Mouse (Mus musculus) megakaryocyte, embryonic 14.5 days (primary cell): ENCODE results near the gene Gse1. TPM values are rescaled to one million over a fixed set of nuclear protein-coding genes. Genes with fewer than 3 reads are reported as not detected.
A peak's percentile ranks its signal among the peaks of the same experiment; 100 is the strongest.

Source experiments
- H3K27me3 ChIP-seq: replicated peaks from 2 replicates; pipeline ENCODE3; 2012; ENCODE audit warnings: inconsistent platforms
- H3K36me3 ChIP-seq: replicated peaks from 2 replicates; pipeline ENCODE3; 2012; ENCODE audit warnings: low read length, inconsistent platforms, mixed read lengths
- H3K4me1 ChIP-seq: 2 replicates; pipeline ENCODE4 v1.6.1; 2012; ENCODE audit warnings: inconsistent platforms
- H3K4me3 ChIP-seq: replicated peaks from 2 replicates; pipeline ENCODE3; 2012; ENCODE audit warnings: moderate library complexity, mild to moderate bottlenecking, inconsistent platforms
- H3K9me3 ChIP-seq: 2 replicates; pipeline ENCODE4 v1.6.1; 2012; ENCODE audit warnings: inconsistent platforms
- FLI1 ChIP-seq: IDR thresholded peaks from 2 replicates; pipeline ENCODE4 v1.6.1; 2012; ENCODE audit warnings: low read length, inconsistent platforms, mixed read lengths
- GATA1 ChIP-seq: IDR thresholded peaks from 3 replicates; pipeline ENCODE4 v1.6.1; 2012; ENCODE audit warnings: mixed read lengths, low read length, inconsistent platforms, borderline replicate concordance
- polyA plus RNA-seq: library from polyadenylated mRNA; stranded (reverse); fragments of >175 nt; gene quantifications from 2 replicates; pipeline ENCODE4 v1.2.3, GENCODE M21; 2012; ENCODE audit warnings: low replicate concordance; ENCODE audit not compliant: insufficient read depth

Gse1 gene
- polyA plus RNA-seq, 1 experiment, result 163 TPM

- Histone ChIP-seq H3K9me3 (peaks cover 5% of the 10 kb centered on the region; the same call in 1 of the 2 replicates), H3K36me3 (no peaks in the 10 kb centered on the region), H3K4me3 (no peak overlapping the region), H3K27me3 (peaks cover 2% of the 10 kb centered on the region), H3K4me1 (peaks cover 40% of the 10 kb centered on the region)
- no peak for TF ChIP-seq GATA1
- TF ChIP-seq FLI1, result no peak
Observed at GRCm38 (mm10) chr8:120594571-120594970, 366.3 kb downstream of the Gse1 start.

DNA sequence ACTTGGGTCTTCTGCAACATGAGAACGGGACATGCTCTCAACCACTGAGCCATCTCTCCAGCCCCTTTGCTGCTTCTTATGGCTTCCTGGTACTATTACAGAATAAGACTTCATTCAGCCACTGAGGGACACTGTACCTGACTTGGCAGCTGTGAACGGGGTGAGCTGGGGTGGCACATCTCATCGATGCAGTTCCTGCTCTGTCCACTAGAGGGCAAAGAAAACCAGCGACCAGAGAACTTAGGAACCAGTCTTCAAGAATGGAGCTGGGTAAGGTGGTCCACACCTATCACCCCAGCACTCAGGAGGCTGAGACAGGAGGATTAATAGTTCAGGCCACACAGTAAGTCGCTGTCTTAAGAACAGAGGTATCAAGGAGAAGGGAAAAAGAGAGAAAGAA lies 367.7 kb downstream of the Gse1 start:
- H3K27me3 ChIP-seq, result peaks cover 2% of the 10 kb centered on the region
- H3K36me3 ChIP-seq, result no peaks in the 10 kb centered on the region
- TF ChIP-seq FLI1 (no peak), GATA1 (no peak)
- H3K9me3 ChIP-seq, result peaks cover 5% of the 10 kb centered on the region; the same call in 1 of the 2 replicates
- H3K4me1 ChIP-seq, result peaks cover 33% of the 10 kb centered on the region
- H3K4me3 ChIP-seq, result no peak overlapping the region

DNA sequence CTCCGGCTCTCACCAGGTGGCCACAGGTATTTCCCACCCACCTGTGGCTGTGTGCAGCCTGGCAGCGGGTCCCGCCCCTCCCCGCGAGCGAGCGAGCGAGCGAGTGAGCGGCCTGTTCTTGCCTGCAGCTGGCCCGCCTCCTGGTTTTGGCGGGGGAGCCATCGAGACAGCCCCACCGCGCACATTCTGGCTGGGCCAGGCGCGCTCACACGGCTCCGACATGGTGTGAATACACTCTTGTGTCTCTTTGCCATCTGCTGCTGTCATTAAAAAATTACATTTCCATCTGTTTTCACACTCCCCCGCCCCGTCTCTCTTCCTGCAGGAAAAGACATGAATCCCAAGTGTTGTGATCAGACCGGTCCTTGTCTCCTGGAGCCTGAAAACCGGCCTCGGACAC lies 370.3 kb downstream of the Gse1 start:
- Histone ChIP-seq H3K27me3 (peaks cover 11% of the 10 kb centered on the region), H3K4me3 (no peak overlapping the region), H3K36me3 (no peaks in the 10 kb centered on the region), H3K4me1 (peaks cover 20% of the 10 kb centered on the region), H3K9me3 (peaks cover 14% of the 10 kb centered on the region)
- TF ChIP-seq FLI1 (no peak), GATA1 (no peak)

DNA sequence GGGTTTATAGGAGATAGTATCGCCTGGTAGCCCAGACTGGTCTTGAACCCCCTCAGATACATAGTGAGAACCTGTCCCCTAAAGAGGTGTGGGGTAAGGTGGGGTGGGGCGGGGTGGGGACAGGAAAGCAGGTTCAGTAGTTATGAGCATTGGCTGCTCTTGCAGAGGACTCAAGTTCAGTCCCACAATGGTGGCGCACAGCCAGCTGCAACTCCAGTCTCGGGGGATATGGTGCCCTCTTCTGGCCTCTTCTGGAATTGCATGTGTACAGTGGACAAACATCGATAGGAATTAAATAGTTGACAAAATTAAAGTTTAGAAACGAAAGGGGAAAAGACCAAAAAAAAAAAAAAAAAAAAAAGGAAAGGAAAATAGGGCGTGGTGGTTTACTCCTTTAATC lies 371.2 kb downstream of the Gse1 start:
- Histone ChIP-seq H3K9me3 (peaks cover 11% of the 10 kb centered on the region), H3K4me1 (peaks cover 23% of the 10 kb centered on the region), H3K4me3 (no peak overlapping the region), H3K36me3 (no peaks in the 10 kb centered on the region), H3K27me3 (peaks cover 11% of the 10 kb centered on the region)
- TF ChIP-seq GATA1 (no peak), FLI1 (no peak)

DNA sequence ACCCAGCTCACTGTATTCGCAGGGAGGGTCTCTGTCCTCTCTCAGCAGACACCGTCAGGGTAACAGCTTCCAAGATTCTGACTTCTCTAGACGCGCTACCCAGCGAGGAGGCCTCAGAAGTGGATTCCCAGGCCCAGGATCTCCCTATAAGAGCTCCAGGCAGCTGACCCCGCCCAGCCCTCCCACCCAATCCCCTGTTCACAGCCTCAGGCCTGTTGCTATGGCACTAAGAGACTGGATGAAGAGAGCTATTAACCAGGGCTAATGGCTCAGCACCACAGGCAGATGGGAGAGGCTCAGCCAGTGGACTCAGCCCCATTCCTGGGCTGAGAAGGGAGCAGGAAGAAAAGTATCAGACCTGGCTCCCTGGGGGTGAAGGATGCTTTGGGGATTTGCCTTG lies 374.4 kb downstream of the Gse1 start:
- no peak for TF ChIP-seq FLI1
- no peak for TF ChIP-seq GATA1
- no peaks in the 10 kb centered on the region for H3K36me3 ChIP-seq
- H3K27me3 ChIP-seq, result peaks cover 19% of the 10 kb centered on the region
- H3K9me3 ChIP-seq, result peaks cover 9% of the 10 kb centered on the region
- H3K4me3 ChIP-seq, result no peak overlapping the region
- peaks cover 25% of the 10 kb centered on the region for H3K4me1 ChIP-seq

DNA sequence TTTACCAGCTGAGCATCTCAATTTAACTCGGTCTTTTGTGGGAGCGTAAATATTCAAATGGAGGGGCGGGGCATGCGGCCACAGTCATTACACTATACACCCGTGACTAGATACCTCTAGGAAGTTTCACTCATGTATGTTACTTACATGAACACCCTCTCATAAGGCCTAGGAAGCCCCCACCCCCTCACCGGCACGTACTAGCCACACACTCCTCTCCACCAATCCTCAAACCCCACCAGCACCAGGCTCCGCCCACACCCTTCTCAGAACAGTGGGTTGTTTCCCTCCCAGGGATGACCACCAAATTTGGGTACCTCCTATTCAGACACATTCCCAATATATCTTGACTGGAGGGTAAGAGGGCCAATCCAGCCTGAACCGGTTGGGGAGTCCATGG lies 379.2 kb downstream of the Gse1 start:
- H3K4me1 ChIP-seq, result peaks cover 34% of the 10 kb centered on the region
- TF ChIP-seq FLI1 (no peak), GATA1 (no peak)
- H3K27me3 ChIP-seq, result peaks cover 44% of the 10 kb centered on the region
- H3K36me3 ChIP-seq, result no peaks in the 10 kb centered on the region
- peak overlapping the region; percentile 83 for H3K4me3 ChIP-seq
- H3K9me3 ChIP-seq, result peaks cover 7% of the 10 kb centered on the region

GRCm38 (mm10) chr8:120607885-120608284 lies 379.6 kb downstream of the Gse1 start:
- no peaks in the 10 kb centered on the region for H3K36me3 ChIP-seq
- peaks cover 7% of the 10 kb centered on the region for H3K9me3 ChIP-seq
- H3K4me3 ChIP-seq, result peak overlapping the region; percentile 83
- TF ChIP-seq GATA1 (no peak), FLI1 (no peak)
- H3K4me1 ChIP-seq, result peaks cover 34% of the 10 kb centered on the region
- H3K27me3 ChIP-seq, result peaks cover 45% of the 10 kb centered on the region

DNA sequence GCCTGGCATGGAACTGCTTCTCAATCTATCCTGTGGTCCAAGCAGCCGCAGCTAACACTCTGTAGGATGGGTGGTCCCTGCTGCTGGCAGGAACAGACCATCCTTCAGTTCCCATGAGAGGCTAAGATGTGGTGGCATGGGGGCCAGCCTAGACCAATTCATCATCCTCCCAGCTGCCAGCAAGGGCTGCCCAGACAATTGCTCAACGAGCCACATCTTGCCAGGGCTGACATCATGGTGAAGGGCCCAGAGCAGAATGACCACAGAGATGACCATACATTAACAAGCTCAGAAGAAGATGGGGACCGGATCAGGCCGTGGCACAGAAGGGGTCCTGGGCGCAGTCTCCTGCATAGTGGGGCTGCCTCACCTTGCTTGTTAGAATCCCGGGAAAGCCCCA lies 382.6 kb downstream of the Gse1 start:
- H3K4me3 ChIP-seq, result no peak overlapping the region
- H3K36me3 ChIP-seq, result no peaks in the 10 kb centered on the region
- TF ChIP-seq GATA1 (no peak), FLI1 (no peak)
- peaks cover 7% of the 10 kb centered on the region for H3K9me3 ChIP-seq
- H3K4me1 ChIP-seq, result peaks cover 39% of the 10 kb centered on the region
- H3K27me3 ChIP-seq, result peaks cover 64% of the 10 kb centered on the region

DNA sequence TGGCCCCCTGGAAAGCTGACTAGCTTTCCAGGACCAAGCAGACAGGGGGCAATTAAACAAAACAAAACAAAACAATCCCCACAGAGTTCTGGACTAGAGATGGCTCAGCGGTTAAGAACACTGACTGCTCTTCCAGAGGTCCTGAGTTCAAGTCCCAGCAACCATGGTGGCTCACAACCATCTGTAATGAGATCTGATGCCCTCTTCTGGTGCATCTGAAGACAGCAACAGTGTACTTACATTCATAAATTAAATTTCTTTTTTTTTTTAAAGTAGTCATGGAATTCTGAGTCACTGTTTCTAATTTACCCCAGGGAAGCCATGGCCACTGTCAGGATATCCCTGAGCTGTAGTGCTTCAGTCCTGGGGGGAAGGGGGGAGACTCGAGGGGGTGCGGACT lies 386.2 kb downstream of the Gse1 start:
- Histone ChIP-seq H3K4me3 (no peak overlapping the region), H3K36me3 (no peaks in the 10 kb centered on the region), H3K4me1 (peaks cover 46% of the 10 kb centered on the region), H3K9me3 (peaks cover 7% of the 10 kb centered on the region), H3K27me3 (peaks cover 66% of the 10 kb centered on the region)
- TF ChIP-seq FLI1 (no peak), GATA1 (no peak)

GRCm38 (mm10) chr8:120616663-120617626 lies 388.7 kb downstream of the Gse1 start:
- Histone ChIP-seq H3K4me1 (peaks cover 67% of the 10 kb centered on the region), H3K27me3 (peaks cover 45% of the 10 kb centered on the region), H3K36me3 (no peaks in the 10 kb centered on the region), H3K4me3 (no peak overlapping the region), H3K9me3 (no peaks in the 10 kb centered on the region; the same call in 1 of the 2 replicates)
- TF ChIP-seq FLI1, result no peak
- no peak for TF ChIP-seq GATA1
